Mouse (Mus musculus) CH12.LX (cell line): ENCODE measurements at regions not wholly inside any gene's neighbourhood (a gene's known extent, or its start where the extent isn't known, plus 50 kb on each side); places are given as distances from the start of the nearest gene placed in this dataset.

Experiments used
- CTCF ChIP-seq, 2 experiments: IDR thresholded peaks in 1 of 2; conservative IDR thresholded peaks in 1 of 2; 2 replicates each; pipeline ENCODE4 v1.5.1; 2011 to 2012; ENCODE audit warnings: low read depth in 2 of 2, low read length in 2 of 2, improper control_type of control experiment in 1 of 2, inconsistent platforms in 1 of 2, mild to moderate bottlenecking in 1 of 2, moderate library complexity in 1 of 2
- ZC3H11A ChIP-seq: IDR thresholded peaks from 2 replicates; pipeline ENCODE4 v1.6.1; 2012; ENCODE audit warnings: low read depth, mild to moderate bottlenecking, inconsistent platforms, low read length, improper control_type of control experiment
- ZKSCAN1 ChIP-seq: IDR thresholded peaks from 2 replicates; pipeline ENCODE4 v1.6.1; 2012; ENCODE audit warnings: low read depth, inconsistent platforms, low read length, improper control_type of control experiment, borderline replicate concordance

- TF ChIP-seq ZKSCAN1 (no peak), ZC3H11A (no peak), CTCF (conservative IDR thresholded peaks at IDR 0.05 in 1 of 2, IDR thresholded peaks at IDR 0.05 in 1 of 2; ENCODE audit: low read depth in 2 of 2, low read length in 2 of 2) (no peak)
Measured at GRCm38 (mm10) chr1:167929729-167930341, 240.8 kb downstream of the Lmx1a start.
